Mouse (Mus musculus) stomach, embryonic 15.5 days (tissue): ENCODE measurements around the gene Cdv3. TPM values are rescaled to one million over a fixed set of nuclear protein-coding genes. Genes with fewer than 3 reads are reported as not detected.

Experiments used
- ATAC-seq: fragments of 200-750 bp; cut with Nextera tagmentation; 2 replicates; pipeline ENCODE4 v1.8.0; 2017; ENCODE audit warnings: low read depth, moderate number of reproducible peaks, moderate TSS enrichment; ENCODE audit not compliant: insufficient read depth, low FRiP score
- H3K27ac ChIP-seq: fragments of 300-500 bp; sonication (generic); 2 replicates; pipeline ENCODE4 v1.5.1; 2015; ENCODE audit warnings: mild to moderate bottlenecking, inconsistent platforms
- H3K27me3 ChIP-seq: fragments of 300-500 bp; sonication (generic); replicated peaks from 2 replicates; pipeline ENCODE4 v1.6.1; 2015; ENCODE audit warnings: inconsistent platforms
- H3K36me3 ChIP-seq: fragments of 300-500 bp; sonication (generic); 2 replicates; pipeline ENCODE4 v1.6.1; 2015; ENCODE audit warnings: inconsistent platforms
- H3K4me1 ChIP-seq: fragments of 300-500 bp; sonication (generic); 2 replicates; pipeline ENCODE4 v1.6.1; 2015; ENCODE audit warnings: inconsistent platforms
- H3K4me2 ChIP-seq: fragments of 300-500 bp; sonication (generic); 2 replicates; pipeline ENCODE4 v1.6.1; 2015; ENCODE audit warnings: mild to moderate bottlenecking, inconsistent platforms
- H3K4me3 ChIP-seq: fragments of 300-500 bp; sonication (generic); replicated peaks from 2 replicates; pipeline ENCODE4 v1.5.1; 2015; ENCODE audit warnings: inconsistent platforms
- H3K9ac ChIP-seq: fragments of 300-500 bp; sonication (generic); 2 replicates; pipeline ENCODE4 v1.6.1; 2015; ENCODE audit warnings: inconsistent platforms
- H3K9me3 ChIP-seq: fragments of 300-500 bp; sonication (generic); 2 replicates; pipeline ENCODE4 v1.6.1; 2016; ENCODE audit warnings: inconsistent platforms
- WGBS: fragments of 180-500 bp; shearing (Covaris S2); methylation state at CpG from one replicate; pipeline ENCODE4 v1.1.7; 2015; 5-methylcytosine and 5-hydroxymethylcytosine counted together
- polyA plus RNA-seq: library from polyadenylated mRNA; unstranded; fragments of >200 nt; fragmentation: Nextera tagmentation; extraction: Ambion mirVana; gene quantifications from 2 replicates; pipeline ENCODE4 v1.2.1, GENCODE M21; 2015

Cdv3 gene
- polyA plus RNA-seq, 1 experiment from 2014 or later: 90.6 TPM

DNA sequence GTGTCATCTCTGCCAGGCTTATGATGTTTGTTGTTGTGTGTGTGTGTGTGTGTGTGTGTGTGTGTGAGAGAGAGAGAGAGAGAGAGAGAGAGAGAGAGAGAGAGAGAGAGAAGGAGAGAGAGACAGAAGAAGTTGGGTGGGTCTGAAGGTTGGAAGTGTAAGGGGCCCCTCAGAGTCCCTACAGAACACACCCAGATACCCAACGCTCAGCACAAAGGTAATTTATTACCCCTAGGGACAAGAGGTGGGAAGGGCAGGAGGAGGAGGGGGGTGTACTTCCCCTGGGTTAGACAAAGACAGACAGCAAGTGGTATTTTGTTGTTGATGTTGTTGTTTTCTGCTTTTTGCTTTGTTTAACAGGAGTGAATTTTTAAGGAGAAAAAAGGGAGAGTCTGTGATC is 20.0 kb upstream of the Cdv3 start:
- H3K9ac ChIP-seq: no peak overlapping the region
- H3K36me3 ChIP-seq: no peaks in the 10 kb centered on the region
- H3K4me2 ChIP-seq: no peak overlapping the region
- no peak overlapping the region for H3K4me3 ChIP-seq
- H3K27me3 ChIP-seq: no peaks in the 10 kb centered on the region
- H3K27ac ChIP-seq: no peak overlapping the region
- ATAC-seq: no peak
- WGBS: 19% methylated on average over 1 of the region's 1 CpGs
- H3K9me3 ChIP-seq: no peaks in the 10 kb centered on the region
- H3K4me1 ChIP-seq: 0 out of 2 replicates have a peak, but pooled peaks cover 2% of the 10 kb centered on the region

DNA sequence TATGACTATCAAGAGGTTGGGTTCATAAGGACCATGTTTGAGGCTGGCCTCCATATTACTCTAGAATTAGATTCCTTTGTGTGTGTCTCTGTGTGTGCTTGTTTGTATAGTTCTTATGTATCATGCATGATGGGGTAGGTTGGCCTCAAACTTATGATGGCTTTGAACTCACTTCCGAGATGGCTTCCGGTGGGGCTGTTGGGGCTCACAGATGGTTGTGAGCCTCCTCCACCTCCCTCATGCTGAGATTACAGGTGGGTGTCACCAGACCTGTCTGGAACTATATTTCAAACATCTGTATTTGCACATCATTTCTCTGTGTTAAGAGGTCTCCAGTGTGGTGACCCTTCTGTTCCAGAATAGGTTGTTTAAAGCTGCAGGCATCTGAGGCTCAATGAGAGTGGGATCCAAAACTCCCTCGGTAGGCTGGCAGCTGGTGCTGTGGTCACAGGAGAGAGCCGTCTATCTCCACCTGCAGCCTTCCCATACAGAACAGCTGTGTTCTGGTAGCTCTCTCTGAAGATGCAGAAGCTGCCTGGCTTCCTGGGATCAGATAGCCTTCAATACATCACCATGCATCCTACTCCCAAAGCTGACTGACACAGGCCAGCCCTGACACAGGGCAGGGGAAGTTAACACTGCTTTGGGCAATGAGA is 18.6 kb upstream of the Cdv3 start:
- H3K27me3 ChIP-seq: no peaks in the 10 kb centered on the region
- H3K9ac ChIP-seq: no peak overlapping the region
- ATAC-seq: no peak
- WGBS: 71% methylated on average over 4 of the region's 4 CpGs
- no peak overlapping the region for H3K4me2 ChIP-seq
- 0 out of 2 replicates have a peak, but pooled peaks cover 2% of the 10 kb centered on the region for H3K4me1 ChIP-seq
- H3K9me3 ChIP-seq: no peaks in the 10 kb centered on the region
- no peak overlapping the region for H3K27ac ChIP-seq
- H3K4me3 ChIP-seq: no peak overlapping the region
- H3K36me3 ChIP-seq: no peaks in the 10 kb centered on the region

GRCm38 (mm10) chr9:103383576-103383975 is 17.9 kb upstream of the Cdv3 start:
- no peaks in the 10 kb centered on the region for H3K9me3 ChIP-seq
- H3K27me3 ChIP-seq: no peaks in the 10 kb centered on the region
- H3K4me3 ChIP-seq: no peak overlapping the region
- WGBS: 88% methylated on average over 1 of the region's 1 CpGs
- 0 out of 2 replicates have a peak, but pooled peaks cover 2% of the 10 kb centered on the region for H3K4me1 ChIP-seq
- H3K36me3 ChIP-seq: no peaks in the 10 kb centered on the region
- ATAC-seq: no peak
- H3K9ac ChIP-seq: no peak overlapping the region
- no peak overlapping the region for H3K4me2 ChIP-seq
- H3K27ac ChIP-seq: no peak overlapping the region

DNA sequence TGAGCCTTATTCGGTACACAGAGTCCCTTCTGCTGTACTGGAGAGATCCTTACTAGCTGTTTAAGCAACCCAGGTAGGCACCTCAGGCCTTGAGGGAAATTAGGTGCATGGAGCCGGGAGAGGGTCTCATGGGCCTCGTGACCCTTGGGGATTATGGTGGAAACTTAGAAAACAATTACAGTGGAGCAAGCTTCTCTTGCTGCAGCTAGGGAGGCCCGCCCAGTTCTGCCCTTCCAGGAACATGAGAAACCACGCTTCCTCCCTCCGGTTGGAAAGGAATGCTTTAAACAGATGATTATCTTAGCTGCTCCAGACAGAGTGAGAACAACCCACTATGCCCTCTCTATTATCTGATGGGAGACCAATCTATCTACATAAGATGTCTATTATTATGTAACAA is 17.3 kb upstream of the Cdv3 start:
- Histone ChIP-seq H3K4me2 (no peak overlapping the region), H3K9me3 (no peaks in the 10 kb centered on the region), H3K36me3 (no peaks in the 10 kb centered on the region), H3K27ac (no peak overlapping the region), H3K4me3 (no peak overlapping the region), H3K4me1 (0 out of 2 replicates have a peak, but pooled peaks cover 2% of the 10 kb centered on the region), H3K9ac (no peak overlapping the region), H3K27me3 (no peaks in the 10 kb centered on the region)
- no peak for ATAC-seq
- 33% methylated on average over 6 of the region's 6 CpGs for WGBS

DNA sequence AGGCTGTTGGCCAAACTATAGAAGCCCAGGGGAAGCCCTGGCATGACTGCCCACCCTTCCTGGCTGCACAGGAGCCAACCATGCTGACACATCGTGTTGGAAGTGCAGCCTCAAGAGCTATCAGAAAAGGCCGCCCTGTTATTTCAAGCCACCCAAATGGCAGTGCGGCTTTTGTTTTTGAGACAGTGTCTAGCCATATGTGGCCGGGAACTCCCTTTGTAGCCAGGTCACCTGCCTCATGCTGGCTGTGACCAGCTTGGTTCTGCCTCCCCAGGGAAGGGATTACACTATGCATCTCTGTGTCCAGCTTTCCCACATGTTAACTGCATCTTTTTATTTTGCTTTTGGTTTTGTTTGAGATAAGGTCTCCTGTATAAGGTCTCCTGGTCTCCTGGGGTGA is 14.9 kb upstream of the Cdv3 start:
- no peaks in the 10 kb centered on the region for H3K36me3 ChIP-seq
- WGBS: 96% methylated on average over 4 of the region's 4 CpGs
- H3K9ac ChIP-seq: no peak overlapping the region
- H3K4me2 ChIP-seq: no peak overlapping the region
- H3K27ac ChIP-seq: no peak overlapping the region
- 0 out of 2 replicates have a peak, but pooled peaks cover 2% of the 10 kb centered on the region for H3K4me1 ChIP-seq
- no peaks in the 10 kb centered on the region for H3K27me3 ChIP-seq
- H3K9me3 ChIP-seq: no peaks in the 10 kb centered on the region
- no peak for ATAC-seq
- H3K4me3 ChIP-seq: no peak overlapping the region

GRCm38 (mm10) chr9:103379199-103379598 is 13.6 kb upstream of the Cdv3 start:
- Histone ChIP-seq H3K36me3 (no peaks in the 10 kb centered on the region), H3K4me2 (no peak overlapping the region), H3K9ac (no peak overlapping the region), H3K9me3 (no peaks in the 10 kb centered on the region), H3K4me3 (no peak overlapping the region), H3K27ac (no peak overlapping the region), H3K4me1 (0 out of 2 replicates have a peak, but pooled peaks cover 2% of the 10 kb centered on the region), H3K27me3 (no peaks in the 10 kb centered on the region)
- 54% methylated on average over 9 of the region's 9 CpGs for WGBS
- ATAC-seq: no peak

- Histone ChIP-seq H3K9ac (no peak overlapping the region), H3K4me1 (0 out of 2 replicates have a peak, but pooled peaks cover 2% of the 10 kb centered on the region), H3K36me3 (no peaks in the 10 kb centered on the region), H3K4me3 (no peak overlapping the region), H3K9me3 (no peaks in the 10 kb centered on the region), H3K27ac (no peak overlapping the region), H3K4me2 (no peak overlapping the region), H3K27me3 (no peaks in the 10 kb centered on the region)
- 60% methylated on average over 10 of the region's 10 CpGs for WGBS
- ATAC-seq: no peak
These were observed 13.0 kb upstream of the Cdv3 start for GRCm38 (mm10) chr9:103378686-103379085.

DNA sequence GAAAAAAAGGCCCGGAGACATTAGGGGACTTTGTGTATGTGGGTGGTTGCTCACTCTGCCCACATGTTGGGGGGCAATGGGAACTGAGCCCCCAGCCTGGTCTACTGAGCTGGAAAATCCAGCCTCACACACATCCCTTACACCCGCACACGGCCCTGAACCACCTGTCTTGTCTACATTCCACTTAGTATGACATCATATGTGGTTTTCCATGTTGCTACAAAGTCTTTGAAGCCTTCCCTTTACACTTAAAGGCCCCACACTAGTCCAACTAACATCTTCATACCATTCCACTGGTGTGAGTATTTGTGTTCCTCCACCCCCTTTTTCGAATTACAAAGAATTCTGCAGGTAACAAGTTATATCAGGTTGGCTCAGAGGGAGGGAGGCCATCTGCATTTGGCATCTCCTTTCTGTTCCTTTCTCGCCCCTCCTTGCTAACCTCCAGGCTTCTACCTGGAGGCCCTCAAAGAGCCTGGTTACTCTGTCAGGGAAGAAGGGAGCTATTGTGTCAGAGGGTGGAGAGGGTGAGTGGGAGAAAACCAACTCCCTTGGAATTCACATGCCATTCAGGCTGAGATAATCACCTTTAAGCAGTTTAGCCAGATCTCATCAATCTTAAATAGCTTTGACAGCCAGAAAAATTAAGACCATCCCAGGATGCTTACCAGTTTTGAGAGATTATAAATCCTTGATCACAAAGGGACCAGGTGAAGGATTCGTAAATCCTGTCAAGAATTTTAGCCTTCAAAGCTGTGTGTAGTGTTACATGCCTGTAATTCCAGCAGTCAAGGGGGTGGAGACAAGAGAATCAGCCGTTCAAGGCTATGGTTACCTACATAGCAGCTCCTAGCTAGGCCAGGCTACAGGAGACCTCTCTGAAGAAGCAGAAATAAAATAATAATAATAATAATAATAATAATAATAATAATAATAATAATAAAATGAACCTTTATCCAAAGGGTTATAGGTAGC is 11.0 kb upstream of the Cdv3 start:
- H3K36me3 ChIP-seq: no peaks in the 10 kb centered on the region
- H3K9me3 ChIP-seq: no peaks in the 10 kb centered on the region
- no peak overlapping the region for H3K9ac ChIP-seq
- H3K27me3 ChIP-seq: no peaks in the 10 kb centered on the region
- peak overlapping the region; percentile 28; the same call in 1 of the 2 replicates for H3K27ac ChIP-seq
- H3K4me3 ChIP-seq: no peak overlapping the region
- H3K4me2 ChIP-seq: no peak overlapping the region
- no peak for ATAC-seq
- 53% methylated on average over 7 of the region's 7 CpGs for WGBS
- H3K4me1 ChIP-seq: no peaks in the 10 kb centered on the region

DNA sequence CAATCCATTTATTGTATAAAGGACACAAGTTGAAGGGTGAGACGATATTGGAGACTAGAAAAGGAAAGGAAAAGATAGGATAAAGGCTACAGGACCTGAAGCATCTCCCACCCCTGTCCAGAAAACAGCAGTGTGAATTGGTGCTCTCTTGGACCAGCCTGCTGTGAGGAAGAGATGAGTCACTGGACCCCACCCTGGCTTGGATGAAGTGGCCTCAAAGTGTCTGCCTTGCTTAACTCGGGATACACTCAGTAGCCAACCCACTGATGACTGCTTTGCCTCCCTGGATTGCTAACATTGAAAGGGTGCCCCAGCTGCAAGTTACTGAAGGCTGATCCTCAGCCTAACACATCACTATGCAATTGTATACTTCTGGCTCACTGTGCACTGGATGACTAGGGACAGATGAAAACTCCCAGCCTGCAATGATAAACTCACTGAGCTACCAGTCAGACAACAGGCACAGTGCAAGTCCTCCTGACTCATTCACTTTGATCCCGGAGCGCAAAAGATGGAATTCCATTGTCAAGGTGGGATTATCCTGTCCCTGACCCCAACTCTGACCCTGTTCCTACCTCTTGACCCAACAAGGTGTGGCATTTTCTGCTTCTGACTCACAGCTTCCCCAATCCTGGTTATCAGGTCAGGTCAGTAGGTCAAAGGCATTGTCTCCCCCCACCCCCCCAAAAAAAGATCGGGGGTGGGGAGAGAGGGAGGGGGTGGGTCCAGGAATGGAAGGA is 6.8 kb upstream of the Cdv3 start:
- Histone ChIP-seq H3K36me3 (no peaks in the 10 kb centered on the region), H3K4me1 (no peaks in the 10 kb centered on the region), H3K9ac (no peak overlapping the region), H3K4me2 (no peak overlapping the region), H3K4me3 (no peak overlapping the region), H3K27ac (no peak overlapping the region), H3K9me3 (no peaks in the 10 kb centered on the region), H3K27me3 (no peaks in the 10 kb centered on the region)
- ATAC-seq: no peak
- 68% methylated on average over 5 of the region's 5 CpGs for WGBS

GRCm38 (mm10) chr9:103369951-103370350 is 4.3 kb upstream of the Cdv3 start:
- Histone ChIP-seq H3K9me3 (no peaks in the 10 kb centered on the region), H3K4me2 (no peak overlapping the region), H3K27me3 (no peaks in the 10 kb centered on the region), H3K4me1 (peaks cover 7% of the 10 kb centered on the region), H3K36me3 (no peaks in the 10 kb centered on the region), H3K4me3 (no peak overlapping the region), H3K9ac (no peak overlapping the region), H3K27ac (no peak overlapping the region)
- no peak for ATAC-seq
- WGBS: 77% methylated on average over 4 of the region's 4 CpGs

DNA sequence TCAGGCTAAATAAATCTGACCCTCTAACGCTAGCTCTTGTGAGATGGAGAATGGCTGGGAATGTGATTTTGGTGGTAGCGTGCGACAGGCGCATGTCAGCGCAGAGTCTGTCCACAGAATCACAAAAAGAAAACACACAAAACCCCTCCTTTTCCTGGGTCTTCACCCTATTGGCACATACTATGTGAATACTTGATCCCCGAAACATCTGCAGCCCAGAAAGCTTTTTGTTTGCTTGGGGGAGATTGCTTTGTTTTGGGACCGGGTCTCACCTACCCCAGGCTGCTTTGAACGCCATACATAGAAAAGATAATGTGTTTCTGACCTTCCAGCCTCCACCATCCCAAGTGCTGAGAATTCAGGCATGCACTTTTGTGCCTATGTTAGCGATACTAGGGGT is 716 bp upstream of the Cdv3 start:
- ATAC-seq: no peak
- Histone ChIP-seq H3K4me3 (peak overlapping the region; percentile 35), H3K4me1 (peaks cover 7% of the 10 kb centered on the region), H3K9me3 (no peaks in the 10 kb centered on the region), H3K9ac (no peak overlapping the region), H3K27ac (peak overlapping the region; percentile 69), H3K4me2 (peak overlapping the region; percentile 67), H3K36me3 (no peaks in the 10 kb centered on the region), H3K27me3 (no peaks in the 10 kb centered on the region)
- 47% methylated on average over 9 of the region's 9 CpGs for WGBS
